Mouse (Mus musculus) midbrain, embryonic 14.5 days (tissue): ENCODE measurements around the gene Txndc17. TPM values are rescaled to one million over a fixed set of nuclear protein-coding genes. Genes with fewer than 3 reads are reported as not detected.
"Not testable (repeated sequence)": the region's sequence is repeated elsewhere in the genome, so short reads cannot be mapped to it uniquely, and the experiment has no call there.

Experiments
- ATAC-seq: fragments of 200-750 bp; cut with Nextera tagmentation; 2 replicates; pipeline ENCODE4 v1.8.0; 2017; ENCODE audit warnings: moderate number of reproducible peaks, moderate library complexity; ENCODE audit not compliant: low FRiP score, low TSS enrichment
- DNase-seq: peaks from one replicate; pipeline ENCODE4 v3.0.0-alpha.2; 2015
- H3K27ac ChIP-seq: fragments of 300-500 bp; sonication (generic); replicated peaks from 2 replicates; pipeline ENCODE4 v1.5.1; 2014; ENCODE audit warnings: mild to moderate bottlenecking, low read depth, low read length, moderate library complexity
- H3K27me3 ChIP-seq: fragments of 300-500 bp; sonication (generic); 2 replicates; pipeline ENCODE4 v1.6.1; 2014; ENCODE audit warnings: low read length, control low read depth, mixed read lengths; ENCODE audit not compliant: control insufficient read depth, insufficient read depth
- H3K36me3 ChIP-seq: fragments of 300-500 bp; sonication (generic); 2 replicates; pipeline ENCODE4 v1.6.1; 2014; ENCODE audit warnings: low read length, control low read depth; ENCODE audit not compliant: control insufficient read depth, insufficient read depth
- H3K4me1 ChIP-seq: fragments of 300-500 bp; sonication (generic); 2 replicates; pipeline ENCODE4 v1.6.1; 2014; ENCODE audit warnings: mild to moderate bottlenecking, antibody characterized with exemption, low read length, control low read depth; ENCODE audit not compliant: control insufficient read depth, insufficient read depth
- H3K4me2 ChIP-seq: fragments of 300-500 bp; sonication (generic); 2 replicates; pipeline ENCODE4 v1.6.1; 2014; ENCODE audit warnings: mild to moderate bottlenecking, low read length, moderate library complexity
- H3K4me3 ChIP-seq: fragments of 300-500 bp; sonication (generic); replicated peaks from 2 replicates; pipeline ENCODE4 v1.5.1; 2014; ENCODE audit warnings: low read depth, low read length
- H3K9ac ChIP-seq: fragments of 300-500 bp; sonication (generic); replicated peaks from 2 replicates; pipeline ENCODE4 v1.6.1; 2014; ENCODE audit warnings: mild to moderate bottlenecking, low read length, moderate library complexity
- H3K9me3 ChIP-seq: fragments of 300-500 bp; sonication (generic); 2 replicates; pipeline ENCODE4 v1.6.1; 2016; ENCODE audit warnings: low read length, control low read depth, mixed read lengths; ENCODE audit not compliant: control insufficient read depth
- WGBS: fragments of 180-500 bp; shearing (Covaris S2); extraction: QIAGEN DNeasy Blood & Tissue Kit; methylation state at CpG from one replicate; pipeline ENCODE4 v1.1.7; 2014; 5-methylcytosine and 5-hydroxymethylcytosine counted together
- polyA plus RNA-seq: library from polyadenylated mRNA; unstranded; fragments of >200 nt; fragmentation: Nextera tagmentation; extraction: Ambion mirVana; gene quantifications from 2 replicates; pipeline ENCODE4 v1.2.1, GENCODE M21; 2014

Gene Txndc17
- polyA plus RNA-seq, result 137 and 150 TPM in 2 replicates

GRCm38 (mm10) chr11:72207204-72207833 is at the start of gene Txndc17, which contains the start of gene 4933427D14Rik:
Txndc17 (plus strand) TSS chr11:72207547.
4933427D14Rik (minus strand) TSS chr11:72207459.
- Histone ChIP-seq H3K27ac (peak within 1 kb of the TSS; percentile 83), H3K27me3 (no peaks in the 10 kb centered on the region), H3K36me3 (peaks cover 30% of the 10 kb centered on the region), H3K4me2 (peak within 1 kb of the TSS; percentile 88), H3K9me3 (no peaks in the 10 kb centered on the region), H3K4me1 (peaks cover 24% of the 10 kb centered on the region), H3K9ac (peak within 1 kb of the TSS; percentile 86), H3K4me3 (peak within 1 kb of the TSS; percentile 81)
- DNase-seq (peak; percentile 91), ATAC-seq (peak; percentile 89)
- WGBS, result under 1% methylated on average over 42 of the region's 42 CpGs

DNA sequence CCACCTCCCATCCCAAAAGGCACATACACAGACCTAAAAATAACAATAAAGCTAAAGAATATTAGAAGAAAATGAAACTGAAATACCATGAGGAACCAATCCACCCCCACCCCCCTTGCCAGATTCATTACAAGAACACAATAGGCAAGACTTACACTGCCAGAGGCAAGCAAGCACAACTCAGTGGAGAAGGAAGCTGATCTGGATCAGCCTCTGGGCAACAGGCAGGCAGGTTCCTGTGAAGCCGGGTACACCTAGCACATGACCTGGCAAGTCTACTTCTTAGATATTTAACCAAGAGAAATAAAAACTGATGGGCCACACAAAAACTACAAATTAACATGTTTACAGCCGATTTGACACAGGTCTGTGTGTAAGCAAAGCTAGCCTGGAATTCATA is 44.1 kb upstream of the Txndc17 start:
- Histone ChIP-seq H3K4me3 (no peak overlapping the region), H3K9me3 (no peaks in the 10 kb centered on the region), H3K27ac (no peak overlapping the region), H3K9ac (no peak overlapping the region), H3K27me3 (no peaks in the 10 kb centered on the region), H3K4me2 (no peak overlapping the region), H3K4me1 (no peaks in the 10 kb centered on the region), H3K36me3 (peaks cover 87% of the 10 kb centered on the region)
- DNase-seq (no peak), ATAC-seq (no peak)
- WGBS, result 93% methylated on average over 2 of the region's 2 CpGs

DNA sequence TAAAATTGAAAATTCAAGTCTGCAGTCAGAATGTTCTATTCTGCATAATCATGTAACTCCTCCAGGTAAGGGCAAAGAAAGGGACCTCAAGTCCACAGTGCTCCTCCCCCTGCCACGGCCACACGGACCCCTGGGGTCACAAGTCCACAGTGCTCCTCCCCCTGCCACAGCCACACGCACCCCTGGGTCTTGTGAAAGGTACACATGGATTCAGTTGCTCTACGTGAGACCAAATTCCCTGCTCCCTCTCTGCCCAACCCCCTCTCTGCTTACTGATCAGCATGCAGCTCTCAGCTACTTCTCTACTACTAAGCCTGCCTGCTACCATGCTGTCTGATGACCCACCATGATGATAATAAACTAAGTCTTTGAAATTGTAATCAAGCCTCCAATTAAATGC is 37.5 kb upstream of the Txndc17 start:
- ATAC-seq (no peak), DNase-seq (no peak)
- H3K9me3 ChIP-seq, result no peaks in the 10 kb centered on the region
- peaks cover 71% of the 10 kb centered on the region for H3K36me3 ChIP-seq
- no peak overlapping the region for H3K9ac ChIP-seq
- H3K27me3 ChIP-seq, result no peaks in the 10 kb centered on the region
- WGBS, result 85% methylated on average over 4 of the region's 4 CpGs
- no peak overlapping the region for H3K4me3 ChIP-seq
- no peak overlapping the region for H3K4me2 ChIP-seq
- H3K4me1 ChIP-seq, result no peaks in the 10 kb centered on the region
- H3K27ac ChIP-seq, result no peak overlapping the region

DNA sequence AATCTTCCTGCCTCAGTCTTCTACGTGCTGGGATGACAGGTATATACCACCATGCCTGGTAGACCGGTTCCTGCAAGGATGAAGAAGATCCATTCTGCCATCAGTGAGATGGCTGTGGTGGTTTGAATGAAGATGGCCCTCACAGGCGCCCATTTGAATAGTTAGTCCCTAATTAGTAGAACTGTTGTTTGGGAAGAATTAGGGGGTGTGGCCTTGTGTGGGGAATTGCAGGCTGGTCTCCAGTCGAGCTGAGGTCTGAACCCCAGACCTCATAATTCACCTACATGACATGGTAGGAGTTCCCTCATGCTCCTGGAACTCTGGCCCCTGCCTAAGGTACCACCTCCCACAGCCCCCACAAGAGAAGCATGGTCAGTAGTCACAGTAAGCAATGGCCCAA is 35.4 kb upstream of the Txndc17 start:
- peaks cover 70% of the 10 kb centered on the region for H3K36me3 ChIP-seq
- not testable (repeated sequence) for H3K4me2 ChIP-seq, H3K4me1 ChIP-seq, H3K9me3 ChIP-seq, DNase-seq, H3K9ac ChIP-seq, H3K27ac ChIP-seq, H3K4me3 ChIP-seq, H3K27me3 ChIP-seq, ATAC-seq
- 86% methylated on average over 4 of the region's 4 CpGs for WGBS

- Histone ChIP-seq H3K4me2 (no peak overlapping the region), H3K9me3 (no peaks in the 10 kb centered on the region), H3K9ac (no peak overlapping the region), H3K36me3 (peaks cover 69% of the 10 kb centered on the region), H3K4me3 (no peak overlapping the region), H3K4me1 (no peaks in the 10 kb centered on the region), H3K27me3 (no peaks in the 10 kb centered on the region), H3K27ac (no peak overlapping the region)
- WGBS, result 92% methylated on average over 5 of the region's 5 CpGs
- no peak for ATAC-seq
- DNase-seq, result no peak
Measured at GRCm38 (mm10) chr11:72173506-72173905, 33.8 kb upstream of the Txndc17 start.

DNA sequence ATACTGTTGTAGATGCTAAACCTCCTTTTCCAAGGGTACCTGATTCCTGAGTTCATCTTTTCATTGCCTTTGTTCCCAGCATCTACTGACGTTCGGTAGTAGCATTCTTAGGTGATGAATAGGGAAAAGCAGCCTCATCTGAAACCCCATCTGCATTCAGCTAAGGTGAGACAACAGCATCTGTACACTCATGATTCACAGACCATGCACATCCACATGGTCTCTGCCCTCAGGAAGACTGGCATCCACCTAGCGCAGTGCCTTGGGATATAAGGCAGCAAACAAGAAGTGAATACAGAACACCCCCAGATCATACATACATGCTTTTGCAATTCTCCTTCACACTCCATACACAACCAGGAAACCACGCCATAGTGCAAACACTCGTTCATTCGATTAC is 32.6 kb upstream of the Txndc17 start:
- 92% methylated on average over 6 of the region's 6 CpGs for WGBS
- no peaks in the 10 kb centered on the region for H3K4me1 ChIP-seq
- no peak overlapping the region for H3K4me3 ChIP-seq
- DNase-seq, result no peak
- no peak for ATAC-seq
- no peak overlapping the region for H3K27ac ChIP-seq
- peaks cover 70% of the 10 kb centered on the region for H3K36me3 ChIP-seq
- H3K4me2 ChIP-seq, result no peak overlapping the region
- H3K9ac ChIP-seq, result no peak overlapping the region
- H3K9me3 ChIP-seq, result no peaks in the 10 kb centered on the region
- no peaks in the 10 kb centered on the region for H3K27me3 ChIP-seq

DNA sequence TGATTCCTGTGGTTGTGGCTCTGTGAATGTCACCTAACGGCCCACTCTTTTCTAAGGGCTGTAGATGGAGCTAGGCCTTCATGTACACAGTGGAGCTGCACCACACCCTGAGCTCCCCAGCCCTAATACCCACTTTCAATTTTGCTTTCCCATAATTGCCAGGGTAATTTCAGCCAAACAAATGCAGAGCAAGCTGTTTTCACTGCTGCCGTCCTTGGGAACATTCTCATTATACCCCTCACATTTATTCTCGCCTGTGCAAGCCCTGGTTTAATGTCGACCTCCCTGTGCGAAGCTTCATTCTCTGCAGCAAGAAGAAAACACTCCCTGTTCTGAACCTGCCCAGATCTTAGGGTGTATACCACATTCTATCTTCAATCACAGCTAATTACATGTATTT is 31.4 kb upstream of the Txndc17 start:
- H3K36me3 ChIP-seq, result peaks cover 76% of the 10 kb centered on the region
- 92% methylated on average over 5 of the region's 5 CpGs for WGBS
- no peak overlapping the region for H3K4me2 ChIP-seq
- ATAC-seq (no peak), DNase-seq (no peak)
- no peak overlapping the region for H3K4me3 ChIP-seq
- no peak overlapping the region for H3K9ac ChIP-seq
- H3K27me3 ChIP-seq, result no peaks in the 10 kb centered on the region
- no peaks in the 10 kb centered on the region for H3K4me1 ChIP-seq
- no peak overlapping the region for H3K27ac ChIP-seq
- H3K9me3 ChIP-seq, result no peaks in the 10 kb centered on the region

DNA sequence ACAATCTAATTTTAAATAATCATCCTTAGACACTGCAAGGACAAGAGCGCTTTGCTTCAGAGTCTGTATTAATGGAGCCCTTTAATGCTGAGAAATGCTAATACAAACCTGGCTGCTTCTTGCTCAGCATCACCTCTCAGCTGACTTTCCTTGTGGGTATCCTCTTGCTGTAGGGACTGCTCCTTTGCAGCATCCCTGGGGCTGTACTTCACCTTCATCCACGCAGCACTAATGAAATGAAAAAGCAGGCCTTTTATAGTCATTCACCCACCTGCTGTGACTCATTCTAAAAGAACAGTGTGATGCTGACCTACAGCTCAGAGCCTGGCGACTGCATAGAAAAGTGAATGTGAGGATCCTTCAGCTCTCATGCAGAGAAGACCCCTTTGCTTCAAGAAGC is 30.8 kb upstream of the Txndc17 start:
- H3K27me3 ChIP-seq, result no peaks in the 10 kb centered on the region
- no peak overlapping the region for H3K4me2 ChIP-seq
- no peak overlapping the region for H3K27ac ChIP-seq
- no peak overlapping the region for H3K4me3 ChIP-seq
- DNase-seq (peak; percentile 13), ATAC-seq (no peak)
- 30% methylated on average over 3 of the region's 3 CpGs for WGBS
- no peaks in the 10 kb centered on the region for H3K9me3 ChIP-seq
- H3K4me1 ChIP-seq, result no peaks in the 10 kb centered on the region
- peaks cover 80% of the 10 kb centered on the region for H3K36me3 ChIP-seq
- H3K9ac ChIP-seq, result no peak overlapping the region

DNA sequence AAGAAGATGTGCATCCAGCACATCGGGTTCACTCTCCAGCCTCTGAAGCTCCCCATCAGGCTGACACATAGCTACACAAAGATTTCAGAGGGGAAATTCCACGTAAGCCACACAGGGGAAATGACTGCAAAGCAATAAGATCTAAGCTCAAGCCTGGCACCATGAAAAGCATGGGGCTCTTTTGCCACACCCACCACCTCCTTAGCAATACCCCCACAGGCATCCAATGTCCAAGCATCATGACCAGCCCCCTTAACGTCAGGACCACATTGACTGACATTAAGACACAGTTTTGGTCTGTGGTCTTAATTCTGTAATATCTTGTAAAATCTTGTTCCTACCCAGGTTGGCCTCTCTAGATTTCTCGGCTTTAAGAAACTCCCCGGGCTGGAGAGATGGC is 26.8 kb upstream of the Txndc17 start:
- Histone ChIP-seq H3K4me2 (no peak overlapping the region), H3K27me3 (no peaks in the 10 kb centered on the region), H3K27ac (no peak overlapping the region), H3K9ac (no peak overlapping the region), H3K36me3 (peaks cover 66% of the 10 kb centered on the region), H3K4me3 (no peak overlapping the region), H3K9me3 (no peaks in the 10 kb centered on the region), H3K4me1 (no peaks in the 10 kb centered on the region)
- DNase-seq (no peak), ATAC-seq (no peak)
- WGBS, result 91% methylated on average over 5 of the region's 5 CpGs
